Mouse (Mus musculus): ENCODE measurements around the gene Tmem109. TPM values are rescaled to one million over a fixed set of nuclear protein-coding genes. Genes with fewer than 3 reads are reported as not detected.

Gene Tmem109
- total RNA-seq, 2 experiments from 2014 or later, result 46.4 to 54.5 TPM

GRCm38 (mm10) chr19:10846150-10846549, 35.7 kb downstream of the Tmem109 start:
- DNase-seq (ENCODE audit: low spot score in 2 of 2), result no peak
- H3K4me3 ChIP-seq, result no peak overlapping the region
- no peak overlapping the region for H3K27ac ChIP-seq
- TF ChIP-seq CTCF (conservative IDR thresholded peaks at IDR 0.05), result no peak

GRCm38 (mm10) chr19:10845454-10845853, 36.3 kb downstream of the Tmem109 start:
- no peak overlapping the region for H3K4me3 ChIP-seq
- no peak for TF ChIP-seq CTCF (conservative IDR thresholded peaks at IDR 0.05)

GRCm38 (mm10) chr19:10844206-10844605, 37.6 kb downstream of the Tmem109 start:
- no peak overlapping the region for H3K27ac ChIP-seq
- no peak for DNase-seq (ENCODE audit: low spot score in 2 of 2)
- TF ChIP-seq CTCF (conservative IDR thresholded peaks at IDR 0.05), result no peak

More at GRCm38 (mm10) chr19:10845454-10845853, 36.3 kb downstream of the Tmem109 start:
- no peak for DNase-seq (ENCODE audit: low spot score in 2 of 2)
- H3K27ac ChIP-seq, result no peak overlapping the region; the same call in 1 of the 2 replicates

GRCm38 (mm10) chr19:10842914-10843313, 38.9 kb downstream of the Tmem109 start:
- no peak overlapping the region for H3K27ac ChIP-seq
- no peak for TF ChIP-seq CTCF (conservative IDR thresholded peaks at IDR 0.05)
- H3K4me3 ChIP-seq, result no peak overlapping the region; the same call in 1 of the 2 replicates
- DNase-seq (ENCODE audit: low spot score in 2 of 2), result no peak

More at GRCm38 (mm10) chr19:10844206-10844605, 37.6 kb downstream of the Tmem109 start:
- H3K4me3 ChIP-seq, result no peak overlapping the region

GRCm38 (mm10) chr19:10841721-10842626, 39.8 kb downstream of the Tmem109 start:
- DNase-seq (ENCODE audit: low spot score in 2 of 2), result no peak
- 0 out of 2 replicates have a peak overlapping the region, but pooled peaks have one; percentile 8 for H3K27ac ChIP-seq

GRCm38 (mm10) chr19:10839010-10839892, 42.5 kb downstream of the Tmem109 start, which contains the start of gene Slc15a3:
Slc15a3 (plus strand) TSS chr19:10839727.
- Histone ChIP-seq H3K27ac (no peak within 1 kb of the TSS), H3K4me3 (no peak within 1 kb of the TSS)
- TF ChIP-seq CTCF (conservative IDR thresholded peaks at IDR 0.05), result no peak
- no peak for DNase-seq (ENCODE audit: low spot score in 2 of 2)

More at GRCm38 (mm10) chr19:10841721-10842626, 39.8 kb downstream of the Tmem109 start:
- H3K4me3 ChIP-seq, result no peak overlapping the region
- TF ChIP-seq CTCF (conservative IDR thresholded peaks at IDR 0.05), result no peak

- H3K4me3 ChIP-seq, result no peak overlapping the region
- no peak for TF ChIP-seq CTCF (conservative IDR thresholded peaks at IDR 0.05)
- H3K27ac ChIP-seq, result no peak overlapping the region
- no peak for DNase-seq (ENCODE audit: low spot score in 2 of 2)
These were observed 46.1 kb downstream of the Tmem109 start for GRCm38 (mm10) chr19:10835671-10836070.

- Histone ChIP-seq H3K27ac (no peak overlapping the region), H3K4me3 (no peak overlapping the region)
- no peak for TF ChIP-seq CTCF (conservative IDR thresholded peaks at IDR 0.05)
- no peak for DNase-seq (ENCODE audit: low spot score in 2 of 2)
These were observed 48.2 kb downstream of the Tmem109 start for GRCm38 (mm10) chr19:10833611-10834010.

GRCm38 (mm10) chr19:10832030-10832429, 49.8 kb downstream of the Tmem109 start:
- TF ChIP-seq CTCF (conservative IDR thresholded peaks at IDR 0.05), result no peak
- no peak overlapping the region for H3K27ac ChIP-seq

GRCm38 (mm10) chr19:10831424-10831823, 50.4 kb downstream of the Tmem109 start:
- TF ChIP-seq CTCF (conservative IDR thresholded peaks at IDR 0.05), result peak; percentile 74
- DNase-seq (ENCODE audit: low spot score in 2 of 2), result peak; percentile 26 to 62
- Histone ChIP-seq H3K27ac (no peak overlapping the region), H3K4me3 (no peak overlapping the region)

More at GRCm38 (mm10) chr19:10832030-10832429, 49.8 kb downstream of the Tmem109 start:
- DNase-seq (ENCODE audit: low spot score in 2 of 2), result no peak
- H3K4me3 ChIP-seq, result no peak overlapping the region

GRCm38 (mm10) chr19:10829436-10830175, 52.2 kb downstream of the Tmem109 start, which contains the start of gene Cd6:
Cd6 (minus strand) TSS chr19:10830058.
- Histone ChIP-seq H3K4me3 (no peak within 1 kb of the TSS), H3K27ac (no peak within 1 kb of the TSS)
- DNase-seq (ENCODE audit: low spot score in 2 of 2), result no peak
- no peak for TF ChIP-seq CTCF (conservative IDR thresholded peaks at IDR 0.05)

- no peak for TF ChIP-seq CTCF (conservative IDR thresholded peaks at IDR 0.05)
- Histone ChIP-seq H3K4me3 (no peak overlapping the region), H3K27ac (no peak overlapping the region)
- DNase-seq (ENCODE audit: low spot score in 2 of 2), result no peak
These were observed 53.5 kb downstream of the Tmem109 start for GRCm38 (mm10) chr19:10828321-10828720.
